Mouse (Mus musculus): ENCODE data around the gene Arhgap32. TPM values are rescaled to one million over a fixed set of nuclear protein-coding genes. Genes with fewer than 3 reads are reported as not detected.
"Not testable (repeated sequence)": the region's sequence is repeated elsewhere in the genome, so short reads cannot be mapped to it uniquely, and the experiment has no call there.

Arhgap32 gene
- polyA plus RNA-seq, 2 experiments: 8.9 to 12.1 TPM

- DNase-seq (ENCODE audit: low spot score) (no peak), ATAC-seq (ENCODE audit: low FRiP score, low read depth) (no peak)
- H3K9ac ChIP-seq (ENCODE audit: low read depth, low read length, severe bottlenecking): no peak overlapping the region
- no peaks in the 10 kb centered on the region for H3K4me1 ChIP-seq (ENCODE audit: control insufficient read depth, insufficient read depth, low read length)
- H3K9me3 ChIP-seq (ENCODE audit: control insufficient read depth, low read length): peaks cover 6% of the 10 kb centered on the region
- H3K27ac ChIP-seq (replicated peaks; ENCODE audit: low read depth, low read length): no peak overlapping the region
- TF ChIP-seq POLR2A (IDR thresholded peaks at IDR 0.05; ENCODE audit: borderline replicate concordance, extremely low read depth, insufficient read depth, insufficient read length): no peak
- no peaks in the 10 kb centered on the region for H3K27me3 ChIP-seq (ENCODE audit: control insufficient read depth, insufficient read depth, low read length)
- H3K36me3 ChIP-seq (ENCODE audit: control insufficient read depth, insufficient read depth, low read length): no peaks in the 10 kb centered on the region
- H3K4me3 ChIP-seq (replicated peaks; ENCODE audit: low read length): no peak overlapping the region
- no peak overlapping the region for H3K4me2 ChIP-seq (replicated peaks; ENCODE audit: low read depth, low read length, severe bottlenecking)
Observed at GRCm38 (mm10) chr9:32118433-32118832, 2.5 kb downstream of the Arhgap32 start.

- Histone ChIP-seq H3K4me2 (replicated peaks; ENCODE audit: low read depth, low read length, severe bottlenecking) (no peak overlapping the region), H3K27ac (replicated peaks; ENCODE audit: low read depth, low read length) (no peak overlapping the region), H3K36me3 (ENCODE audit: control insufficient read depth, insufficient read depth, low read length) (no peaks in the 10 kb centered on the region), H3K27me3 (ENCODE audit: control insufficient read depth, insufficient read depth, low read length) (no peaks in the 10 kb centered on the region), H3K4me1 (ENCODE audit: control insufficient read depth, insufficient read depth, low read length) (no peaks in the 10 kb centered on the region), H3K9ac (ENCODE audit: low read depth, low read length, severe bottlenecking) (no peak overlapping the region), H3K4me3 (replicated peaks; ENCODE audit: low read length) (no peak overlapping the region), H3K9me3 (ENCODE audit: control insufficient read depth, low read length) (peaks cover 6% of the 10 kb centered on the region)
- ATAC-seq (ENCODE audit: low FRiP score, low read depth) (no peak), DNase-seq (ENCODE audit: low spot score) (no peak)
- 78% methylated on average over 6 of the region's 6 CpGs for WGBS
- TF ChIP-seq POLR2A (IDR thresholded peaks at IDR 0.05; ENCODE audit: borderline replicate concordance, extremely low read depth, insufficient read depth, insufficient read length): no peak
Observed at GRCm38 (mm10) chr9:32119586-32119985, 3.6 kb downstream of the Arhgap32 start.

- no peaks in the 10 kb centered on the region for H3K27me3 ChIP-seq (ENCODE audit: control insufficient read depth, insufficient read depth, low read length)
- H3K27ac ChIP-seq (replicated peaks; ENCODE audit: low read depth, low read length): no peak overlapping the region
- H3K36me3 ChIP-seq (ENCODE audit: control insufficient read depth, insufficient read depth, low read length): no peaks in the 10 kb centered on the region
- H3K4me3 ChIP-seq (replicated peaks; ENCODE audit: low read length): no peak overlapping the region
- DNase-seq (ENCODE audit: low spot score) (no peak), ATAC-seq (ENCODE audit: low FRiP score, low read depth) (no peak)
- TF ChIP-seq POLR2A (IDR thresholded peaks at IDR 0.05; ENCODE audit: borderline replicate concordance, extremely low read depth, insufficient read depth, insufficient read length): no peak
- peaks cover 6% of the 10 kb centered on the region for H3K9me3 ChIP-seq (ENCODE audit: control insufficient read depth, low read length)
- H3K4me2 ChIP-seq (replicated peaks; ENCODE audit: low read depth, low read length, severe bottlenecking): no peak overlapping the region
- H3K9ac ChIP-seq (ENCODE audit: low read depth, low read length, severe bottlenecking): no peak overlapping the region
- 84% methylated on average over 1 of the region's 1 CpGs for WGBS
- no peaks in the 10 kb centered on the region for H3K4me1 ChIP-seq (ENCODE audit: control insufficient read depth, insufficient read depth, low read length)
Observed at GRCm38 (mm10) chr9:32120162-32120561, 4.2 kb downstream of the Arhgap32 start.

- not testable (repeated sequence) for H3K4me1 ChIP-seq (ENCODE audit: control insufficient read depth, insufficient read depth, low read length); H3K27me3 ChIP-seq (ENCODE audit: control insufficient read depth, insufficient read depth, low read length); DNase-seq (ENCODE audit: low spot score); ATAC-seq (ENCODE audit: low FRiP score, low read depth); H3K9ac ChIP-seq (ENCODE audit: low read depth, low read length, severe bottlenecking); H3K9me3 ChIP-seq (ENCODE audit: control insufficient read depth, low read length); H3K4me2 ChIP-seq (replicated peaks; ENCODE audit: low read depth, low read length, severe bottlenecking); H3K36me3 ChIP-seq (ENCODE audit: control insufficient read depth, insufficient read depth, low read length); H3K4me3 ChIP-seq (replicated peaks; ENCODE audit: low read length); H3K27ac ChIP-seq (replicated peaks; ENCODE audit: low read depth, low read length)
- 95% methylated on average over 13 of the region's 13 CpGs for WGBS
Observed at GRCm38 (mm10) chr9:32121271-32121670, 5.3 kb downstream of the Arhgap32 start.

GRCm38 (mm10) chr9:32136195-32136594 is 20.3 kb downstream of the Arhgap32 start:
- Histone ChIP-seq H3K4me2 (replicated peaks; ENCODE audit: low read depth, low read length, severe bottlenecking) (no peak overlapping the region), H3K9me3 (ENCODE audit: control insufficient read depth, low read length) (no peaks in the 10 kb centered on the region), H3K36me3 (ENCODE audit: control insufficient read depth, insufficient read depth, low read length) (no peaks in the 10 kb centered on the region), H3K27ac (replicated peaks; ENCODE audit: low read depth, low read length) (no peak overlapping the region), H3K4me3 (replicated peaks; ENCODE audit: low read length) (no peak overlapping the region), H3K4me1 (ENCODE audit: control insufficient read depth, insufficient read depth, low read length) (no peaks in the 10 kb centered on the region), H3K27me3 (ENCODE audit: control insufficient read depth, insufficient read depth, low read length) (no peaks in the 10 kb centered on the region), H3K9ac (ENCODE audit: low read depth, low read length, severe bottlenecking) (no peak overlapping the region)
- no peak for TF ChIP-seq POLR2A (IDR thresholded peaks at IDR 0.05; ENCODE audit: borderline replicate concordance, extremely low read depth, insufficient read depth, insufficient read length)
- DNase-seq (ENCODE audit: low spot score): no peak
- no peak for ATAC-seq (ENCODE audit: low FRiP score, low read depth)

- DNase-seq (ENCODE audit: low spot score) (no peak), ATAC-seq (ENCODE audit: low FRiP score, low read depth) (no peak)
- no peaks in the 10 kb centered on the region for H3K9me3 ChIP-seq (ENCODE audit: control insufficient read depth, low read length)
- no peaks in the 10 kb centered on the region for H3K4me1 ChIP-seq (ENCODE audit: control insufficient read depth, insufficient read depth, low read length)
- H3K4me2 ChIP-seq (replicated peaks; ENCODE audit: low read depth, low read length, severe bottlenecking): no peak overlapping the region
- no peak for TF ChIP-seq POLR2A (IDR thresholded peaks at IDR 0.05; ENCODE audit: borderline replicate concordance, extremely low read depth, insufficient read depth, insufficient read length)
- H3K9ac ChIP-seq (ENCODE audit: low read depth, low read length, severe bottlenecking): no peak overlapping the region
- no peak overlapping the region for H3K27ac ChIP-seq (replicated peaks; ENCODE audit: low read depth, low read length)
- H3K36me3 ChIP-seq (ENCODE audit: control insufficient read depth, insufficient read depth, low read length): no peaks in the 10 kb centered on the region
- H3K27me3 ChIP-seq (ENCODE audit: control insufficient read depth, insufficient read depth, low read length): no peaks in the 10 kb centered on the region
- WGBS: 80% methylated on average over 11 of the region's 11 CpGs
- no peak overlapping the region for H3K4me3 ChIP-seq (replicated peaks; ENCODE audit: low read length)
Observed at GRCm38 (mm10) chr9:32136680-32137295, 20.9 kb downstream of the Arhgap32 start.
